Mouse (Mus musculus) CD8-positive naive resting alpha-beta T cell, adult 2 months (primary cell): ENCODE results near the gene Ttll10.

Experiments
- DNase-seq, 2 experiments: peaks; one replicate each; pipeline ENCODE4 v3.0.0; 2022; ENCODE audit warnings: low read depth in 2 of 2, low spot score in 2 of 2

The Ttll10 gene

GRCm38 (mm10) chr4:156059261-156059660, at the start of gene Ttll10:
Ttll10 (minus strand) TSS chr4:156059414.
- no peak for DNase-seq

- no peak for DNase-seq
Observed at GRCm38 (mm10) chr4:156103342-156103741, 44.1 kb upstream of the Ttll10 start.

- DNase-seq, result no peak
Observed at GRCm38 (mm10) chr4:156101481-156101903, 42.3 kb upstream of the Ttll10 start.

- no peak for DNase-seq
Observed at GRCm38 (mm10) chr4:156100501-156100900, 41.3 kb upstream of the Ttll10 start.

GRCm38 (mm10) chr4:156099427-156099826, 40.2 kb upstream of the Ttll10 start:
- DNase-seq, result no peak

- no peak for DNase-seq
Observed at GRCm38 (mm10) chr4:156097770-156098366, 38.7 kb upstream of the Ttll10 start.

- DNase-seq, result no peak
Observed at GRCm38 (mm10) chr4:156096191-156096590, 37.0 kb upstream of the Ttll10 start.

GRCm38 (mm10) chr4:156093758-156094157, 34.5 kb upstream of the Ttll10 start:
- no peak for DNase-seq

- no peak for DNase-seq
Observed at GRCm38 (mm10) chr4:156092765-156093164, 33.6 kb upstream of the Ttll10 start.

GRCm38 (mm10) chr4:156091236-156091635, 32.0 kb upstream of the Ttll10 start:
- no peak for DNase-seq

GRCm38 (mm10) chr4:156087398-156088087, 28.3 kb upstream of the Ttll10 start:
- no peak for DNase-seq

- no peak for DNase-seq
Observed at GRCm38 (mm10) chr4:156085256-156085655, 26.0 kb upstream of the Ttll10 start.

- DNase-seq, result no peak
Observed at GRCm38 (mm10) chr4:156084096-156084879, 25.1 kb upstream of the Ttll10 start.

GRCm38 (mm10) chr4:156083348-156083747, 24.1 kb upstream of the Ttll10 start:
- DNase-seq, result no peak

GRCm38 (mm10) chr4:156082621-156083234, 23.5 kb upstream of the Ttll10 start:
- no peak for DNase-seq

- DNase-seq, result peak; percentile 20 to 35
Observed at GRCm38 (mm10) chr4:156077499-156078301, 18.5 kb upstream of the Ttll10 start.

GRCm38 (mm10) chr4:156076911-156077382, 17.7 kb upstream of the Ttll10 start:
- DNase-seq, result peak in 1 of 2 experiments; percentile 15

GRCm38 (mm10) chr4:156070716-156071115, 11.5 kb upstream of the Ttll10 start:
- no peak for DNase-seq

GRCm38 (mm10) chr4:156070276-156070675, 11.1 kb upstream of the Ttll10 start:
- peak in 1 of 2 experiments; percentile 18 for DNase-seq

- no peak for DNase-seq
Observed at GRCm38 (mm10) chr4:156069701-156070100, 10.5 kb upstream of the Ttll10 start.
